Mouse (Mus musculus) left cerebral cortex, postnatal 4 days (tissue): ENCODE data around the gene Lonrf2. TPM values are rescaled to one million over a fixed set of nuclear protein-coding genes. Genes with fewer than 3 reads are reported as not detected.

Experiments used
- DNase-seq: peaks from one replicate; pipeline ENCODE4 v3.0.0-alpha.2; 2022
- intact Hi-C: fragments of 180-260 bp; cut with DNase I; formaldehyde crosslinking; loops from one replicate; pipeline ENCODE4 v1.15.1; 2025
- total RNA-seq, 2 experiments: library from RNA; stranded (reverse); gene quantifications; 2 replicates each; pipeline ENCODE4 v1.2.3; 2021

Lonrf2 gene
- total RNA-seq, 2 experiments from 2014 or later: 140 to 147 TPM

DNA sequence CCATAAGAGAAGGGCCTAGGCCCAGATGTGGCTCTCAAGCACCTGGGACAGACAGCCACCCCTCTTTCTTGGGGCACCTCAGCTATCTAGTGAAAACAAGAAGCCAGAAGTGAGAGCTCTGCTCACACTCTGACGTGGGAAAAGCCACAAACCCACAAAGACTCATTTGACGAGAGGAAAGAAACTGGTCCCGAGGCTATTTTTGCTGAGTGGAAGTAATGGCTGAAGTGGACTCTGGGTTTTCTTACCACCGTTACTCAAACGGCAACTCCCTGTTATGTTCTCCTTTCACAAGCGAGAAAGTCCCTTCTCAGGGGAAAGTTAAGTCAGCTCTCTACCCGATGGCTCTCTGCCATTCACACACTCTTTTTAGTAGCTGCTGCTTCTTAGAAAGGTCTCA lies 59.0 kb downstream of the Lonrf2 start:
- intact Hi-C loops: no loop called here

DNA sequence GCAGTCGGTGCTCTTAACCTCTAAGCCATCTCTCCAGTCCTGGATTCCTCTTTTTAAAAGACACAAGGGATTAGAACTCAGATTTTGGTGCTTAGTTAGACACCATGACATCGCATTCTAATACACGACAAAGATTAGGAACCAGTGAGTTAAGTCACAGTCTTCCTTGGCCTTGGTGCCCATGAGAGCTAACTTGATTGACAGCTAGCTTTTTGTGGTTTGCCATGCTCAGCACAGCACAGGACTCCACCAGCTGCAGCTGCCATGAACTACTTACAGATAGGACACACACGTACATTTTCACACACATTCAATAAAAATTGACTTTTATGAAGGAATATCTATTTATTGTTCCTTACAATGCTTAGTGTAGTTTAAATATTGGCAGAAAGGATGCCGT lies 60.8 kb downstream of the Lonrf2 start:
- intact Hi-C loops: no loop called here
- no peak for DNase-seq

More for the DNA sequence above, 59.0 kb downstream of the Lonrf2 start:
- no peak for DNase-seq

DNA sequence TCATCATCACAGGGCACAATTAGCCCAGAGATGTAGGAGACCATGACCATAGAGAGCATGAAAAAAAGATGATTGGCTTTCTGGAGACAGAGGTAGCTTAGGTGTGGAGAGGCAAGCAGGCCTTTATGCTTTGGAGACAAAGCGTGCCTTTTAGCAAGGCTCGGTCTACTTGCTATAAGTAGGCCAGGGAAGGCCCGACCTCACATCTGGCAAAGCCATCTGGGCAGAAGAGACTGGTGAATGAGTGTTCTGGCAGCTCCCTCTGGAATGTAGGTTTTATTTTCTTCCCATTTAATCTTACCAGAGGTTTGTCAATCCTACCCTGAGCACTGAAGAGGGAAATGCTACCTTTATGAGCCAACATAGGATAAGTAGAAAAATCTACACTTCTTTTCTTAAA lies 65.8 kb downstream of the Lonrf2 start:
- intact Hi-C loops: loop anchor here (5.0 kb wide), 1 partner anchor 373 kb away; no protein-coding TSS in a partner anchor
- DNase-seq: no peak

DNA sequence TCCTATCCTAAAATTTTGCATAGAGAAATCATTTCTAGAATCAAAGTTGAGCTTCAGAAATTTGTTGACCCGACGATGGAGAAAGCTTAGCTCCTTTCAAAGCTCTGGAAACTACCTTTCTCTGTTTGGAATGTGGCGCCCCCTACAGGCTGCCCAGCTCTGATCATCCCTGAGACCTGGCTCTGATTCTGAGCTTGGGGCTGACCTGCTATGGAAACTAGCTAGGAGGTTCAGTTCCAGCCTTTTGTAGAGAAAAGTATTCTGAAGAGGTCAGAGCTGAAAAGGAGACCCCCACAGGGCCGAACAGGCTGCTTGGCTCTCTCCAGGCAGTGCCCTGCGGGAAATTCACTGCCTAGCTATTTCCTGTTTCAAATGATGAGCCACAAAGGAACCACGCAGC lies 66.6 kb downstream of the Lonrf2 start:
- DNase-seq: peak; percentile 85
- intact Hi-C loops: loop anchor here (5.0 kb wide), 3 partner anchors 143 to 583 kb away; no protein-coding TSS in a partner anchor

DNA sequence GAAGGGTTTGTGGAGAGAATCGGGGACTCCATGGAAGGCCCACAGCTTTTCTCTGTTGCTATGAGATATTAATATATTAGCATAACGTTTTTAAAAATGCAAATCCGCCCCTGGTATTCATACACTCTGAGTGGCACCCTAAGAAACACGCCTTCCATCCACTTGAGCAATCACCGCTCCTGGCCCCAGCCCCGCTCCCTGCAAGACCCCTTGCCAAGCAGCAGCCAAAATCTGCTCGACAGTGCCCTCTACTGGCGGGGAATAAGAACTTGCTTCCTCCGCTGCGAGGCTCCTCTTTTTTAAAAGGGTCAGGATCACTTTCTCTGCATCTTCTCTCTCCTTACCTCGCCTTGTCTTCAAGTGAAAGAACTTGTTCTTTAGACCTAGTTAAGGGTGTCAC lies 68.7 kb downstream of the Lonrf2 start:
- intact Hi-C loops: loop anchor here (5.0 kb wide), 2 partner anchors 141 to 581 kb away; no protein-coding TSS in a partner anchor
- peak; percentile 92 for DNase-seq

DNA sequence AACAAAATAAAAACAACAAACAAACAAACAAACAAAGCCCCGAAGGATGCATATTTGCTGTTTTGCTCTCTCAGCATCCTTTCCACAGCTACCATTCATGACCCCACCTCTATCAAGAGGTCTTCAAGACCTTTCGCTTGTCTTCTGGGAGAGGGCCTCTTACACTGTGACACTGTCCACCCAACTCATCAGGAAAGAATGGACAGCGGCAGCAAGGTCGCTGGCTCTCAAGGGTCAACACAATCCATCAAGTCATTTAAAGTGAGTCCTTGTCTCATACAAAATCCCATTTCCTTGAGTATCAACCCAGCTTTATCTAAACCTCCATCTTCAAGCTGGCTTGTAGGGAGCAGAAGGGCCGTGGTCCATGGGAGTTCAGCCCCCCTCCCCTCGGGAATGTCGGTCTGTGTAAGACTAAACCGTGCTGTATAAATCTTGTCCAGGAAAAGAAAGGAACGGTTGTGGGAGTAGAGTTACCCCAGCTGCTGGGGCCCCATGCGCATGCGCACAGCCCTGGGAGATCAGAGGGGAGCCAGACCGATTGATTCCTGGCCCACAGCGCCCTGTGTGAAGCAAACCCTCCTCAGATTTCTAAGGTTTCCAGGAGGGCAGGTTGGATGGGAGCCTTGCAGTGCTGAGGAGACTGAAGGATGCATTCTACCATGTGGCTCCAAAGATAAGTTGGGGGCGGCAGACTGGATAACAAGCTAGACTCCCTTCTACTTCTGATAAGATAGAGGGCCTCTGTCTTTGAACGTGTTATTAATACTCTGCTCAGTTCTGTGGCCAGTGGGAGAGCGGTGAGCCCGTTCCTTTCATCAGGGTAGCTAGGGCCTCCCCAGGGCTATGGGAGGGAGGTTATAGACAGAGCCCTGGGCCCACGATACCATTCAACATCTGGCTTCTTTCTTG lies 69.6 kb downstream of the Lonrf2 start:
- DNase-seq: peak; percentile 54
- intact Hi-C loops: loop anchor here (5.0 kb wide), 2 partner anchors 140 to 580 kb away; no protein-coding TSS in a partner anchor

DNA sequence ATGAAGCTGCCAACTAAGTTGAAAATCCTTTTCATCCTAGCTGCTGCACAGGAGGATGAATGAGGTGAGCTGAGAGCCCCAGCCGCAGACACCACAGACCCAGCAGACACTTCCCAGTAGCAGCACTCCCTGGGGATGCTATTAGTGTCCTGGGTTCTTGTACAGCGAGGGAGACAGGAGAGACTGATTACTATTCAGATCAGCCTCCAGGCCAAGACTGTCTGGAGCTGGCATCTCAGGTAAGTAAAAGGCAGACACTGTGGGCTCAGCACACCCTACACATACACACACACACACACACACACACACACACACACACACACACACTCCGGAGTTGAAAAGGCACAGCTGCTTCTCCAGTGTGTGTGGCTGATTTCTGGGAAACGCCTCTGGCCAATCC lies 70.3 kb downstream of the Lonrf2 start:
- intact Hi-C loops: loop anchor here (5.0 kb wide), 2 partner anchors 139 to 579 kb away; no protein-coding TSS in a partner anchor
- no peak for DNase-seq

DNA sequence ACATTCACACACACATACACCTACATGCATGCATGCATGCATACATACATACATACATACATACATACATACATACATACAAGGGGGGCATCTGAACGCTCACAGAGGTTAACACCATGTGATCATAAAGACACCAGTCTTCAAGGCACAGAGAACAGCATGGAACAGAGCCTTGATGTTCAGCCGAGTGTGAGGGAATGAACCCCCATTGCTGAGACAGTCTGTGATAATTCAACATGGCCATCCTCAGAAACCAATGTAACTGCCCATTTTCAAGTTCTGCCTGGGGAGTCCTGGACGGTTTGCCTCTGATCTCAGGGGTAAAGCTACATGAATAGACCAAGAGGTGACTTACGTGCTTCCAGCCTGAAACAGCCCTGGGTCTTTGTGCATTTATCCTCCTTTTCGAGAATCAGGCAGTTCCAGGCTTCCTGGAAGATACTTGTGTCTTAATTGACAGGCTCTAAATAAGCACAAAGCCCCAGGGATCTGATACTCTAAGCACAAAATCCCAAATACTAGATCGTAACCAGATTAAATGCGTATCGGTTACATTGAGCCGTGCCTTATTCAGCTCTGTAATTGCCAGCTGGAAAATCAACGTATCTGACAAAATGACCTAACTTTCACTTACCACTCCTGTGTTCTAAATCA lies 72.4 kb downstream of the Lonrf2 start:
- intact Hi-C loops: no loop called here

DNA sequence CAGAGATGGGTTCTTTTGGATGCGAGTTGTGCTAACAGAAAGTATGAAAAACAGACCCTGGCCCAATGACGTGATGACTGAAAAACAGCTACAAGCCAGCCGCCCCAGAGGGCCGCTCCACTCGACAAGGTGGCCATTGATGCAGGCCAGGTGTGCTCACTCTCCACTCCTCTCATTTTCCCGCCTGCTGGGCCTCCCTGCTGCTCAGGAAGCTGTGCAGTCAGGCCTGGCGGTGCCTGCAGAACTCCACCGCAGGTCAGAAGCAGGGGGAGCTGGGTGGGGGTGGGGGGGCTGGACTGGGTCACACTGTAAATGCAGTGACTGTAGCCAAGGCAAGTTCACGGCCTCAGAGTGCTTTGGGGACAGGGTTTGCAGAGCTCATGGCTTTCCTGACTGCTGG lies 76.1 kb downstream of the Lonrf2 start:
- DNase-seq: peak; percentile 14
- intact Hi-C loops: no loop called here

More for the DNA sequence above, 72.4 kb downstream of the Lonrf2 start:
- no peak for DNase-seq

DNA sequence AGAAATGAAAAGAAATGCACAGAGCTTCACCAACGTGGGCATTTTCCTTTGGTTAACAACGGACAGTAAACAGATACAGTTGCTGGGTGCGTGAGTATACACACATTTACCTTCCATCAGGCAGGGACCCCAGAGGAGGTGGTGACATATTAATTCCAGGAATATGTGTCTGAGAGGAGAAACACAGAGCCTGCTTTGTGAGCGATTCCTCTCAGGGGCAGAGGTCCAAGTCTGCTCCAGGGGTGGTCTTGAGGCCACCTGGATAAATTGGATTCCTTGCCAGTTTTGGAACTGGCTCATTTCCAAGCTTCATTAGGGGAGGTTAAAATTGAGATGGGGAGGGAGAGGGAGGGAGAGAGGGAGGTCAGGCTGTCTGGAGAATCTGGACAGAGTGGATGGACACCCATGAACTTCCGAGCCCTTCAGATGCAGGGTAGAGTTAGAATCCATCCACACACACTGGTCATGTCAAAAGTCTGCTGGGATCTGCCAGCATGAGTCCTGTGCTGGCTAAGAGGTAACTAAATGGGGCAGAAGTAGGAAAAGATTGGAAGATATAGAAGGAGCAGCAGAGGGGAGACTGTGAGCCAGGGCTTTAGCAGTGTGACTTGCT lies 78.6 kb downstream of the Lonrf2 start:
- intact Hi-C loops: no loop called here

DNA sequence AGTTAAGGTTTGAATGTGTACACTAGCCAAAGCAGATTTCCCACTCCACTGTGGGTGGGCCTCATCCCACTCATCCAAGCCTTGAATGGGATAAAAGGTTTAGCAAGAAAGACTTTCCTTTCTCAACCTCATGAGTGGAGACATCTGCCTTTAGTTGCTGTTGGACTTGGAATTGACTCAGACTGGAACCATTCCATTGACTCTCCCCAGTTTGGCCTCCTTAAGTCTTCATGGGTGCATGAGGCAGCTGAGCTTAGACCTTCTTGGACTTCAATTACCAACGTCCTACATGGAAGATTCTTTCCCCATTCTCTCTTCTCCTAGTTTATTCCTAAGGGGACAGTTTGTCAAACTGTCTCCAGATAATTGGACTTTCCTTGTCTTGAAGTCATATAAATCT lies 92.6 kb downstream of the Lonrf2 start:
- no peak for DNase-seq
- intact Hi-C loops: no loop called here

More for the DNA sequence above, 78.6 kb downstream of the Lonrf2 start:
- peak; percentile 83 for DNase-seq

Other genes with a start within 250 kb of the Lonrf2 start
- gene Aff3, start 171.8 kb downstream of the Lonrf2 start, total RNA-seq: 100 to 1,000 TPM; 159 to 167 TPM
- 10 to 100 TPM; 67.4 to 68.4 TPM for gene Chst10, start 61.5 kb upstream of the Lonrf2 start, total RNA-seq
- gene Nms, start 102.4 kb upstream of the Lonrf2 start, total RNA-seq: not detected
- gene Pdcl3, start 148.9 kb upstream of the Lonrf2 start, total RNA-seq: 10 to 100 TPM; 64.4 to 68.7 TPM